Comparison of ENCODE assay signal across 12 mouse cellular contexts in genomic region chr12:86819163-86819562, GRCm38 (mm10).
DNase-seq lines count a peak whose midpoint lies in the region; ATAC-seq and TF ChIP-seq lines count a peak whose summit lies in the region.
"Had no signal": no experiment of that assay in that cellular context is flagged by ENCODE, and none has a peak within 500 bp of the region (broad histone marks: within the 10 kb centered on the region; RNA-seq: fewer than 3 reads in every experiment).

No protein-coding gene starts in this region.

- H3K4me2 ChIP-seq in midbrain, embryonic 16.5 days (ENCODE audit: low read length), result no peak overlapping the region
- no peak overlapping the region for H3K4me2 ChIP-seq in midbrain, embryonic 11.5 days
- no peak overlapping the region for H3K4me2 ChIP-seq in liver, postnatal 0 days (ENCODE audit: low read depth, low read length)
- H3K4me2 ChIP-seq: intestine, embryonic 15.5 days; limb, embryonic 15.5 days had no signal

- DNase-seq in heart, adult 11 months, result peak; percentile 93
- DNase-seq in heart, postnatal 36 days, result no peak
- DNase-seq in midbrain, embryonic 11.5 days (ENCODE audit: low spot score, missing footprints), result no peak
- peak; percentile 78 to 87 for DNase-seq in natural killer cell, adult 2 months (ENCODE audit: low spot score in 2 of 2)
- DNase-seq in retina, postnatal 1 day, result no peak
- DNase-seq in liver, postnatal 0 days, result no peak
- DNase-seq: adrenal gland, adult 2 months; cerebellum, adult 8-10 months had no signal

- no peak overlapping the region for H3K4me3 ChIP-seq in midbrain, embryonic 16.5 days (ENCODE audit: low read depth, low read length)
- H3K4me3 ChIP-seq in midbrain, embryonic 11.5 days (ENCODE audit: low read depth, low read length), result no peak overlapping the region
- H3K4me3 ChIP-seq in liver, postnatal 0 days (ENCODE audit: low read depth, low read length), result no peak overlapping the region
- H3K4me3 ChIP-seq: intestine, embryonic 15.5 days; limb, embryonic 15.5 days had no signal

- H3K9ac ChIP-seq in midbrain, embryonic 16.5 days (ENCODE audit: low read depth, low read length), result no peak overlapping the region
- no peak overlapping the region for H3K9ac ChIP-seq in midbrain, embryonic 11.5 days (ENCODE audit: low read length)
- H3K9ac ChIP-seq in liver, postnatal 0 days (replicated peaks), result no peak overlapping the region
- H3K9ac ChIP-seq: intestine, embryonic 15.5 days; limb, embryonic 15.5 days had no signal

- no peaks in the 10 kb centered on the region for H3K9me3 ChIP-seq in midbrain, embryonic 16.5 days (replicated peaks; ENCODE audit: control insufficient read depth, low read length, poor library complexity, severe bottlenecking)
- no peaks in the 10 kb centered on the region for H3K9me3 ChIP-seq in midbrain, embryonic 11.5 days (ENCODE audit: control insufficient read depth, low read length)
- no peaks in the 10 kb centered on the region for H3K9me3 ChIP-seq in liver, postnatal 0 days (ENCODE audit: low read length)
- H3K9me3 ChIP-seq: intestine, embryonic 15.5 days; limb, embryonic 15.5 days had no signal

- TF ChIP-seq CTCF in liver, postnatal 0 days (IDR thresholded peaks at IDR 0.05; ENCODE audit: low read depth), result no peak

- no peak for ATAC-seq in midbrain, embryonic 16.5 days
- ATAC-seq in midbrain, embryonic 11.5 days (ENCODE audit: low FRiP score), result no peak
- ATAC-seq in hematopoietic stem cell, adult 5-6 weeks (replicated peaks in 1 of 2; ENCODE audit: insufficient read depth in 1 of 2, low FRiP score in 2 of 2, low TSS enrichment in 1 of 2, low read depth in 1 of 2, poor library complexity in 2 of 2, severe bottlenecking in 2 of 2), result peak; percentile 33 to 59
- no peak for ATAC-seq in liver, postnatal 0 days
- ATAC-seq: intestine, embryonic 15.5 days had no signal

- intact Hi-C loops in heart, postnatal 36 days (cut with DNase I), result no loop called here

- H3K27ac ChIP-seq in midbrain, embryonic 16.5 days (ENCODE audit: low read length), result peak overlapping the region; percentile 11; the same call in 1 of the 2 replicates
- H3K27ac ChIP-seq in midbrain, embryonic 11.5 days (ENCODE audit: low read depth, low read length), result no peak overlapping the region
- H3K27ac ChIP-seq in liver, postnatal 0 days (ENCODE audit: low read depth), result no peak overlapping the region
- H3K27ac ChIP-seq: intestine, embryonic 15.5 days; limb, embryonic 15.5 days had no signal

- no peaks in the 10 kb centered on the region for H3K36me3 ChIP-seq in midbrain, embryonic 16.5 days (ENCODE audit: control insufficient read depth, insufficient read depth, low read length)
- H3K36me3 ChIP-seq in midbrain, embryonic 11.5 days (ENCODE audit: control insufficient read depth, insufficient read depth, low read length), result no peaks in the 10 kb centered on the region
- no peaks in the 10 kb centered on the region for H3K36me3 ChIP-seq in liver, postnatal 0 days (replicated peaks; ENCODE audit: insufficient read depth, low read length)
- H3K36me3 ChIP-seq: intestine, embryonic 15.5 days; limb, embryonic 15.5 days had no signal

- no peak for TF ChIP-seq EP300 in liver, postnatal 0 days (IDR thresholded peaks at IDR 0.05; ENCODE audit: low read depth)

- H3K4me1 ChIP-seq in midbrain, embryonic 16.5 days (ENCODE audit: control insufficient read depth, insufficient read depth, low read length), result peaks cover 70% of the 10 kb centered on the region
- peaks cover 54% of the 10 kb centered on the region for H3K4me1 ChIP-seq in midbrain, embryonic 11.5 days (ENCODE audit: control insufficient read depth, insufficient read depth, low read length)
- H3K4me1 ChIP-seq in liver, postnatal 0 days (ENCODE audit: insufficient read depth), result peaks cover 51% of the 10 kb centered on the region

- no peaks in the 10 kb centered on the region for H3K27me3 ChIP-seq in midbrain, embryonic 16.5 days (ENCODE audit: control insufficient read depth, insufficient read depth, low read depth, low read length)
- H3K27me3 ChIP-seq in midbrain, embryonic 11.5 days (ENCODE audit: control insufficient read depth, insufficient read depth, low read length), result no peaks in the 10 kb centered on the region
- H3K27me3 ChIP-seq in liver, postnatal 0 days (ENCODE audit: insufficient read depth, low read length), result no peaks in the 10 kb centered on the region
- H3K27me3 ChIP-seq: intestine, embryonic 15.5 days; limb, embryonic 15.5 days had no signal

- WGBS in midbrain, embryonic 16.5 days, result 94% methylated on average over 5 of the region's 5 CpGs
- 91% methylated on average over 5 of the region's 5 CpGs for WGBS in midbrain, embryonic 11.5 days
- WGBS in liver, postnatal 0 days (ENCODE audit: insufficient replicate concordance), result 37% methylated on average over 5 of the region's 5 CpGs

Comparison
In these comparisons a context has a peak if more than half of its experiments do, and no peak if none do; other contexts are left out.
1. DNase-seq: peak in heart, adult 11 months (single experiment) and natural killer cell, adult 2 months (2 of 2); none in heart, postnatal 36 days (0 of 2), midbrain, embryonic 11.5 days (single experiment), retina, postnatal 1 day (single experiment) and liver, postnatal 0 days (single experiment).
2. ATAC-seq: peak in hematopoietic stem cell, adult 5-6 weeks (2 of 2); none in midbrain, embryonic 16.5 days (single experiment), midbrain, embryonic 11.5 days (single experiment) and liver, postnatal 0 days (single experiment).